Mouse (Mus musculus) hindbrain, embryonic 14.5 days (tissue): Measurements from ENCODE around the gene Tfpt. TPM values are rescaled to one million over a fixed set of nuclear protein-coding genes. Genes with fewer than 3 reads are reported as not detected.
A peak's percentile ranks its signal among the peaks of the same experiment; 100 is the strongest.
"Not testable (repeated sequence)": the region's sequence is repeated elsewhere in the genome, so short reads cannot be mapped to it uniquely, and the experiment has no call there.

Experiments
- ATAC-seq: fragments of 200-750 bp; cut with Nextera tagmentation; 2 replicates; pipeline ENCODE4 v1.8.0; 2017; ENCODE audit warnings: moderate number of reproducible peaks, mild to moderate bottlenecking, moderate TSS enrichment, moderate library complexity; ENCODE audit not compliant: low FRiP score
- DNase-seq: peaks from one replicate; pipeline ENCODE4 v3.0.0-alpha.2; 2015; ENCODE audit warnings: low spot score
- H3K27ac ChIP-seq: fragments of 300-500 bp; sonication (generic); 2 replicates; pipeline ENCODE4 v1.5.1; 2014; ENCODE audit warnings: mild to moderate bottlenecking, moderate library complexity
- H3K27me3 ChIP-seq: fragments of 300-500 bp; sonication (generic); 2 replicates; pipeline ENCODE4 v1.6.1; 2014; ENCODE audit warnings: mild to moderate bottlenecking, low read length, mixed read lengths; ENCODE audit not compliant: control insufficient read depth, insufficient read depth
- H3K36me3 ChIP-seq: fragments of 300-500 bp; sonication (generic); replicated peaks from 2 replicates; pipeline ENCODE4 v1.6.1; 2014; ENCODE audit not compliant: control insufficient read depth, insufficient read depth
- H3K4me1 ChIP-seq: fragments of 300-500 bp; sonication (generic); replicated peaks from 2 replicates; pipeline ENCODE4 v1.6.1; 2014; ENCODE audit warnings: antibody characterized with exemption, low read length, mixed read lengths; ENCODE audit not compliant: control insufficient read depth, insufficient read depth
- H3K4me2 ChIP-seq: fragments of 300-500 bp; sonication (generic); replicated peaks from 2 replicates; pipeline ENCODE4 v1.6.1; 2014; ENCODE audit warnings: mild to moderate bottlenecking, moderate library complexity
- H3K4me3 ChIP-seq: fragments of 300-500 bp; sonication (generic); replicated peaks from 2 replicates; pipeline ENCODE4 v1.5.1; 2014; ENCODE audit warnings: mild to moderate bottlenecking, low read length
- H3K9ac ChIP-seq: fragments of 300-500 bp; sonication (generic); 2 replicates; pipeline ENCODE4 v1.6.1; 2014
- H3K9me3 ChIP-seq: fragments of 300-500 bp; sonication (generic); 2 replicates; pipeline ENCODE4 v1.6.1; 2016; ENCODE audit warnings: low read length; ENCODE audit not compliant: control insufficient read depth
- WGBS: fragments of 180-500 bp; shearing (Covaris S2); extraction: QIAGEN DNeasy Blood & Tissue Kit; methylation state at CpG from one replicate; pipeline ENCODE4 v1.1.7; 2014; 5-methylcytosine and 5-hydroxymethylcytosine counted together
- microRNA-seq: library from miRNA; unstranded; fragments of <30 nt; microRNA quantifications from one replicate; pipeline ENCODE4, GENCODE M21; 2016
- polyA plus RNA-seq: library from polyadenylated mRNA; unstranded; fragments of >200 nt; fragmentation: Nextera tagmentation; extraction: Ambion mirVana; gene quantifications from 2 replicates; pipeline ENCODE4 v1.2.1, GENCODE M21; 2014

The Tfpt gene
- polyA plus RNA-seq, 1 experiment from 2014 or later, result 27.0 TPM

- H3K9ac ChIP-seq, H3K27ac ChIP-seq, H3K4me3 ChIP-seq, H3K4me2 ChIP-seq, H3K36me3 ChIP-seq, DNase-seq, H3K4me1 ChIP-seq, H3K27me3 ChIP-seq, H3K9me3 ChIP-seq, ATAC-seq: not testable (repeated sequence)
- WGBS, result 87% methylated on average over 3 of the region's 3 CpGs
Observed at GRCm38 (mm10) chr7:3570580-3570979, 59.1 kb downstream of the Tfpt start.

Small RNAs within 50 kb of the gene (microRNA-seq; reads per million reads assigned to microRNA genes)
- gene Gm25100 (not detected), gene Mir3572 (3.2 reads per million, percentile 14 among the genes with 10 or more reads in this experiment)

Other genes starting within 250 kb of the Tfpt start
- gene Cacng8, start 239.2 kb downstream of the Tfpt start, polyA plus RNA-seq, result 9.6 and 11.5 TPM in 2 replicates
- gene Cacng6, start 205.7 kb downstream of the Tfpt start, polyA plus RNA-seq, result not detected in 2 replicates
- gene Tarm1, start 127.3 kb downstream of the Tfpt start, polyA plus RNA-seq, result not detected in 2 replicates
- 0.39 and 0.70 TPM in 2 replicates for gene Oscar, start 13.8 kb downstream of the Tfpt start, polyA plus RNA-seq
- gene Ndufa3, start 12.6 kb downstream of the Tfpt start, polyA plus RNA-seq, result 503 and 642 TPM in 2 replicates
- gene Prpf31, start 56 bp upstream of the Tfpt start, polyA plus RNA-seq, result 79.5 and 80.8 TPM in 2 replicates
- 34.4 and 39.2 TPM in 2 replicates for gene Cnot3, start 15.3 kb upstream of the Tfpt start, polyA plus RNA-seq
- 10.5 and 11.7 TPM in 2 replicates for gene Leng1, start 35.9 kb upstream of the Tfpt start, polyA plus RNA-seq
- gene Tmc4, start 47.6 kb upstream of the Tfpt start, polyA plus RNA-seq, result 3.5 and 4.4 TPM in 2 replicates
- gene Tsen34, start 62.9 kb upstream of the Tfpt start, polyA plus RNA-seq, result 263 and 275 TPM in 2 replicates
- 80.4 and 93.7 TPM in 2 replicates for gene Mboat7, start 63.6 kb upstream of the Tfpt start, polyA plus RNA-seq
- 732 and 840 TPM in 2 replicates for gene Rps9, start 74.1 kb upstream of the Tfpt start, polyA plus RNA-seq
- 0.23 and 0.47 TPM in 2 replicates for gene Pirb, start 90.5 kb upstream of the Tfpt start, polyA plus RNA-seq
- not detected in 2 replicates for gene Gm15448, start 195.8 kb upstream of the Tfpt start, polyA plus RNA-seq
- gene Pira2, start 215.1 kb upstream of the Tfpt start, polyA plus RNA-seq, result 0.13 TPM in 1 of 2 replicates, not detected in the other